Mouse (Mus musculus): Measurements from ENCODE around the gene Defb42. TPM values are rescaled to one million over a fixed set of nuclear protein-coding genes. Genes with fewer than 3 reads are reported as not detected.

The Defb42 gene
- polyA plus RNA-seq, 1 experiment from 2014 or later = not detected

GRCm38 (mm10) chr14:63050769-63051168 is 4.0 kb downstream of the Defb42 start:
- ATAC-seq = no peak
- H3K27me3 ChIP-seq (ENCODE audit: control insufficient read depth, insufficient read depth, low read depth, low read length) = no peaks in the 10 kb centered on the region
- WGBS = 42% methylated on average over 5 of the region's 5 CpGs

GRCm38 (mm10) chr14:63054729-63055128 is 7.9 kb downstream of the Defb42 start:
- H3K4me2 ChIP-seq (ENCODE audit: low read length) = no peak overlapping the region
- no peak for ATAC-seq
- no peaks in the 10 kb centered on the region; the same call in 1 of the 2 replicates for H3K9me3 ChIP-seq (replicated peaks; ENCODE audit: control insufficient read depth, low read length, poor library complexity, severe bottlenecking)
- no peak overlapping the region; the same call in 1 of the 2 replicates for H3K9ac ChIP-seq (ENCODE audit: low read depth, low read length)
- no peaks in the 10 kb centered on the region for H3K27me3 ChIP-seq (ENCODE audit: control insufficient read depth, insufficient read depth, low read depth, low read length)
- 31% methylated on average over 6 of the region's 6 CpGs for WGBS
- H3K4me3 ChIP-seq (ENCODE audit: low read depth, low read length) = no peak overlapping the region
- H3K36me3 ChIP-seq (ENCODE audit: control insufficient read depth, insufficient read depth, low read length) = no peaks in the 10 kb centered on the region
- H3K4me1 ChIP-seq (ENCODE audit: control insufficient read depth, insufficient read depth, low read length) = no peaks in the 10 kb centered on the region
- H3K27ac ChIP-seq (ENCODE audit: low read length) = no peak overlapping the region

More at GRCm38 (mm10) chr14:63050769-63051168, 4.0 kb downstream of the Defb42 start:
- H3K4me2 ChIP-seq (ENCODE audit: low read length) = no peak overlapping the region
- H3K9me3 ChIP-seq (replicated peaks; ENCODE audit: control insufficient read depth, low read length, poor library complexity, severe bottlenecking) = no peaks in the 10 kb centered on the region
- no peaks in the 10 kb centered on the region for H3K4me1 ChIP-seq (ENCODE audit: control insufficient read depth, insufficient read depth, low read length)
- no peak overlapping the region for H3K4me3 ChIP-seq (ENCODE audit: low read depth, low read length)
- H3K27ac ChIP-seq (ENCODE audit: low read length) = no peak overlapping the region
- H3K36me3 ChIP-seq (ENCODE audit: control insufficient read depth, insufficient read depth, low read length) = no peaks in the 10 kb centered on the region
- H3K9ac ChIP-seq (ENCODE audit: low read depth, low read length) = no peak overlapping the region

GRCm38 (mm10) chr14:63060361-63060760 is 13.6 kb downstream of the Defb42 start:
- 85% methylated on average over 10 of the region's 10 CpGs for WGBS
- H3K27me3 ChIP-seq (ENCODE audit: control insufficient read depth, insufficient read depth, low read depth, low read length) = no peaks in the 10 kb centered on the region
- no peak for ATAC-seq
- H3K4me1 ChIP-seq (ENCODE audit: control insufficient read depth, insufficient read depth, low read length) = no peaks in the 10 kb centered on the region
- no peaks in the 10 kb centered on the region; the same call in 1 of the 2 replicates for H3K9me3 ChIP-seq (replicated peaks; ENCODE audit: control insufficient read depth, low read length, poor library complexity, severe bottlenecking)
- no peak overlapping the region for H3K4me3 ChIP-seq (ENCODE audit: low read depth, low read length)
- no peak overlapping the region for H3K9ac ChIP-seq (ENCODE audit: low read depth, low read length)
- H3K27ac ChIP-seq (ENCODE audit: low read length) = no peak overlapping the region
- no peak overlapping the region for H3K4me2 ChIP-seq (ENCODE audit: low read length)
- H3K36me3 ChIP-seq (ENCODE audit: control insufficient read depth, insufficient read depth, low read length) = no peaks in the 10 kb centered on the region

- Histone ChIP-seq H3K27me3 (ENCODE audit: control insufficient read depth, insufficient read depth, low read depth, low read length) (no peaks in the 10 kb centered on the region), H3K9ac (ENCODE audit: low read depth, low read length) (no peak overlapping the region), H3K4me3 (ENCODE audit: low read depth, low read length) (no peak overlapping the region), H3K9me3 (replicated peaks; ENCODE audit: control insufficient read depth, low read length, poor library complexity, severe bottlenecking) (no peaks in the 10 kb centered on the region; the same call in 1 of the 2 replicates), H3K27ac (ENCODE audit: low read length) (no peak overlapping the region), H3K4me1 (ENCODE audit: control insufficient read depth, insufficient read depth, low read length) (no peaks in the 10 kb centered on the region), H3K36me3 (ENCODE audit: control insufficient read depth, insufficient read depth, low read length) (no peaks in the 10 kb centered on the region), H3K4me2 (ENCODE audit: low read length) (no peak overlapping the region)
- WGBS = 89% methylated on average over 2 of the region's 2 CpGs
- no peak for ATAC-seq
These were observed 15.4 kb downstream of the Defb42 start for GRCm38 (mm10) chr14:63062184-63062583.

DNA sequence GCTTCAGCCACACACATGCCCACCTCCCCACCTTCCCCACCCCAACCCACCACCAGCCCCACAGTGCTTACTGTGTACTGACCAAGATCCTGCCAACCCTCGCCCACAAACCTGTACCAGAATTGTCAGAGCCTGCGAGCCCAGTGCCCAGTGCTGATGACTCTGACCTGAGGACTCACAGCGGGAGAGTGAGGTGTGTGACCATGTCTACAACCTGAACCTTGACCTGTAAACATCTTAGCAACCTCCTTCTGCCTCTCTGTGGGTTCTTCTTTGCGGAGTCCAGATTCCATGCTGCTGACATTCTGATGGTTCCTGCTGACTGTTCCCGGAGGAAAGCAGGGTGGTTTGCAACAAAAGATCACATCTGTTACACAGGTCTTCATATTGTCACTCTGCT is 18.6 kb downstream of the Defb42 start:
- no peak overlapping the region for H3K4me3 ChIP-seq (ENCODE audit: low read depth, low read length)
- H3K36me3 ChIP-seq (ENCODE audit: control insufficient read depth, insufficient read depth, low read length) = no peaks in the 10 kb centered on the region
- WGBS = 74% methylated on average over 5 of the region's 5 CpGs
- ATAC-seq = no peak
- no peak overlapping the region for H3K4me2 ChIP-seq (ENCODE audit: low read length)
- no peaks in the 10 kb centered on the region for H3K27me3 ChIP-seq (ENCODE audit: control insufficient read depth, insufficient read depth, low read depth, low read length)
- H3K27ac ChIP-seq (ENCODE audit: low read length) = no peak overlapping the region
- no peaks in the 10 kb centered on the region for H3K4me1 ChIP-seq (ENCODE audit: control insufficient read depth, insufficient read depth, low read length)
- no peaks in the 10 kb centered on the region for H3K9me3 ChIP-seq (replicated peaks; ENCODE audit: control insufficient read depth, low read length, poor library complexity, severe bottlenecking)
- H3K9ac ChIP-seq (ENCODE audit: low read depth, low read length) = no peak overlapping the region

DNA sequence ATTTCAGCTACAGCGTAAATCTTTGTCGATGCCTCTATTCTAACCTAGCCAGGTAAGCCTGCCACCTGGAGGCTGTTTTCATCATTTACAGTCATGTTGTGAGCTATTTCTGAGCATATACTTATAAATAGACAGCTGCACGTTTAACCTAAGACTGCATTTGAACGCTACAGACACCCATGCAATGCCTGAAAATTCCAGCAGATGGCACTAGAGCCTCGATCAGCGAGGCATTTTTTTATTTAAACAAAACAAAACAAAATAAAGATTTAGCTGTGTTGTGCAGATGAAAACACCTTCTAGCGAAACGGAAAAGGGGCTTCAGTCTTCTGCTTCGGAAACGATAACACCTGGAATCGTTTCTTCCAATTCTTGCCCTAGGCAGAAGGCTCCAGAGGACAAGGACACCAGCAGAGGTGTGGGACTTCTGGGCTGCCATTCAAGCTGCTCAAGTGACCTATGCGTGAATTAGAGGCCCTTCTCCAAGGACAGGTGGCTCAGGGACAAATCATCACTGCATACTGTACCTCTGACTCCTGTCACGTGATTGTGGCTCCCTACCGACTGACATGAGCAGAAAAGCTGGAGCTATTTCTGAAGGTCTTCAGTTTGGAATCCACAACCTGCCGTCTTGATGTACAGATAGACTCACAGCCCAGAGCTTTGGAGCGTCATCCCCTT is 20.0 kb downstream of the Defb42 start:
- peak overlapping the region; percentile 6 for H3K27ac ChIP-seq (ENCODE audit: low read length)
- H3K9me3 ChIP-seq (replicated peaks; ENCODE audit: control insufficient read depth, low read length, poor library complexity, severe bottlenecking) = no peaks in the 10 kb centered on the region
- H3K36me3 ChIP-seq (ENCODE audit: control insufficient read depth, insufficient read depth, low read length) = no peaks in the 10 kb centered on the region
- peak overlapping the region; percentile 32 for H3K4me2 ChIP-seq (ENCODE audit: low read length)
- 28% methylated on average over 16 of the region's 16 CpGs for WGBS
- peak; percentile 56; the same call in 1 of the 2 replicates for ATAC-seq
- H3K27me3 ChIP-seq (ENCODE audit: control insufficient read depth, insufficient read depth, low read depth, low read length) = no peaks in the 10 kb centered on the region
- H3K4me3 ChIP-seq (ENCODE audit: low read depth, low read length) = peak overlapping the region; percentile 20; the same call in 1 of the 2 replicates
- H3K9ac ChIP-seq (ENCODE audit: low read depth, low read length) = peak overlapping the region; percentile 17; the same call in 1 of the 2 replicates
- H3K4me1 ChIP-seq (ENCODE audit: control insufficient read depth, insufficient read depth, low read length) = no peaks in the 10 kb centered on the region

DNA sequence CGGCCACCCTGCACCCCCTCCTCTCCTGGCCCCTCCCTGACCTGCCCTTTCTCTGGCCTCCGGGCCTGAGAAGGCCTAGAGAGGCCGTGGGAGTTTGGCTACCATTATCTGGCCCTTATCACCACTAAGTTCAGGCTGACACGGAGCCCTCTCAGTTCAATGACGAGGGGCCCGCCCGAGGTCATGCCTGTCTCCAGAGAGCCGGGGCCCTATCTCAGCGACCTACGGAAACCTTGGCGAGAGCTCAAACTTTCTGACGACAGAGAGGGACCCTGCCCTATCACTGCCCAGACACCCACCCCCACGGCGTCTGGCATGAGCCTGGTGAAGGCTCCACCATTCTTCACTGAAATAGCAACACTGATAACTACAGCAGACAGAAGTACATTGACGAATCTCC is 20.9 kb downstream of the Defb42 start:
- no peak for ATAC-seq
- no peaks in the 10 kb centered on the region for H3K27me3 ChIP-seq (ENCODE audit: control insufficient read depth, insufficient read depth, low read depth, low read length)
- H3K9me3 ChIP-seq (replicated peaks; ENCODE audit: control insufficient read depth, low read length, poor library complexity, severe bottlenecking) = no peaks in the 10 kb centered on the region
- 79% methylated on average over 14 of the region's 15 CpGs for WGBS
- H3K36me3 ChIP-seq (ENCODE audit: control insufficient read depth, insufficient read depth, low read length) = no peaks in the 10 kb centered on the region
- H3K4me3 ChIP-seq (ENCODE audit: low read depth, low read length) = no peak overlapping the region
- no peak overlapping the region for H3K9ac ChIP-seq (ENCODE audit: low read depth, low read length)
- H3K4me1 ChIP-seq (ENCODE audit: control insufficient read depth, insufficient read depth, low read length) = no peaks in the 10 kb centered on the region
- no peak overlapping the region for H3K4me2 ChIP-seq (ENCODE audit: low read length)
- no peak overlapping the region for H3K27ac ChIP-seq (ENCODE audit: low read length)

Other genes starting within 250 kb of the Defb42 start
- 8.4 and 8.8 TPM in 2 replicates for gene Wdfy2, start 209.3 kb upstream of the Defb42 start, polyA plus RNA-seq (2015; fragmentation: Nextera tagmentation; extraction: Ambion mirVana)
- not detected in 2 replicates for gene Defb48, start 62.5 kb upstream of the Defb42 start, polyA plus RNA-seq (2015; fragmentation: Nextera tagmentation; extraction: Ambion mirVana)
- not detected in 2 replicates for gene Defb47, start 48.9 kb upstream of the Defb42 start, polyA plus RNA-seq (2015; fragmentation: Nextera tagmentation; extraction: Ambion mirVana)
- not detected in 2 replicates for gene Defb43, start 35.2 kb upstream of the Defb42 start, polyA plus RNA-seq (2015; fragmentation: Nextera tagmentation; extraction: Ambion mirVana)
- gene Defb30, start 3.0 kb downstream of the Defb42 start, polyA plus RNA-seq (2015; fragmentation: Nextera tagmentation; extraction: Ambion mirVana) = not detected in 2 replicates